Mouse (Mus musculus): ENCODE data around the gene Plxna1.
A peak's percentile ranks its signal among the peaks of the same experiment; 100 is the strongest.

The Plxna1 gene

DNA sequence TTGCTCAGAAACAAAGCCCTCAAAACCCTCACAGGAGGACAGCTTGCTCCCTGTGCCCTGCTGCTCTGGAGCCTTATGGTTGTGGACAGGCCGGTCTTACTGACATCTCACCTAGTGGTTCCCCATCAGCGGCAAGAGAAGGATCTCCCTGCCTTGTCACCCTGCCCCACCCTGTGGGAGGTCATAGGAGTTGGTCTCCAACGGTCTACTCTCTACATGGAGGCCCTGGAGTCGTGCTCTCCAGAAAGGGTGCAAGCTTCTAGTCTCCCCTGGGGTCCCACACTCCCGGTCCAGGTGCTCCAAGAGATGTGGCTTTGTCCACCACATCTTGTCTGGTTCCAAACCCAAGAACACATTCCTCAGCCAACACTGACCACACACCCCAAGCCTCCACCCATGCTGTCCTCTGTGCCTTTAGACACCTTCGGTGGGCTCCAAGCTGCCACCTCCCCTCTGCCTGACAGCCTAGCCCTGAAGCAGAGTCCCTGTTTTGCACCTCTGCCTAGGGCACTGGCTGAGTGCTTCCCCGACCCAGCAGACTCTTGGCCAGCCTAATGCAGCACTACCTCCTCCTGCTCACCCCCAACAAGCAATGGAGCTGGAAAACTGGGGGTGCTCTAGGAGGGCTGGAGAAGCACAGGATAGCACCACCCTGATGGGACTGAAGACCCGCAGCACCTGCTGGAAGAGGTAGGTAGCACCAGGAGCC is 1.6 kb downstream of the Plxna1 start:
- DNase-seq (ENCODE audit: low spot score) = no peak

DNA sequence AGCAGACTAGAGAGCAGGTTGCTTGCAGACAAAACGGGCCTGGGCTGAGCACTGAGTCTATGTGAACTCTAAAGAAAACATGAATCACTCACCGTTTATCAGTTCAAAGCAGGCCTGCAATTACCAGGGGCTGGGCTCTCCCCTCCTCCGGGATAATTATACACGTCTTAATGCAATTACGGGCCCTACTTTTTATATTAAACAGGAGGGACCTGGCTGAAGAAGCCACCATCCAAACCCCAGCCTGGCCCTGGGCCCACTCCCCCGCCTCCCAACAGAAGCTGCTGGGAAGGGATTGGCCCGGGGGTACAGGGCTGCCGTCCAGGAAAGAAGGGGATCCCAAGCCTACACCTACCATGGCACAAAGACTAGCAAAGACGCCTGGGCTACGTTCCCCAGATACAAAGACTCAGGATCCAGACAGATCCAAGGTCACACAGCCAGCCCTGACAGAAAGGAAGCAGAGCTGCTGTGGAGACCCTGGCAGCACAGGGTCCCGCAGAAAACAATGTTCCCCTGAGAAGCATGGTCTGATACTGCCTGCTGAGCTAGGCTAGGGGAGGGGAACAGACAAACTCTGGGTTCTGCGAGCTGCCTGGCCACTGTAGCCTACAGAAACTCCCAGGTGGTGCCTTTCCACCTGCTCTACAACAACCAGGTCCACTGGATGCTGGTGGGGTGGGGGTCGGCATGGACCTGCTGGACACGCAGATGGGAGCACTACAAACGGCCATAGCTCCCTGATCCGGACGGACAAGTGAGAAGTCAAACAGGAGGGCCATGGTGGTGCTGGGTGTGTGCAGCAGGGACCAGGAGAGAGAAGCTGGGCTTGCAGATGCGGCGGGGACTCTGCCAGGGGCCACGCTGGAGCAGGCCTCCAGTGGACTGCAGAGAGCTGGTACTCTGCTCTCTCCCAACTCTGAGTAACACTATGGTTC is 2.4 kb downstream of the Plxna1 start:
- no peak for DNase-seq (ENCODE audit: low spot score)

DNA sequence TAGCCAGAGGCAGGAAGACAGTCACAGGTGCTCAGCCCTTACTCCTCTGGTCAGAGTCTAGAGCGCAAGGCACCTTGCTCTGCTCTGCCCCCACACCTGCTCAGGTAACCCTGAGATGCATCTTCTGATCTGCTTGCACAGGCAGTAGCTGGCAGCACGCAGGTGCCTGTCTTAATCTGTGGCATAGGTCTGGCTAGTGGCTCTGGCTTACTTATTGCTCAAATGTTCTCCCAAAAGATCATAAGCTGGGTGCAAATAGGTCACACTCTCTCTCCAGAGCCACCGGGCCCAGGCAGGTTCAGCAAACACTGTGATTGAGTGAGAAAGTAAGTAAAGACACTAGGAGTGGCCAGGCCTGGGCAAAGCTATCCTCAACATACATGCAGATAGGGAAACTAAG is 3.2 kb downstream of the Plxna1 start:
- no peak for DNase-seq (ENCODE audit: low spot score)

DNA sequence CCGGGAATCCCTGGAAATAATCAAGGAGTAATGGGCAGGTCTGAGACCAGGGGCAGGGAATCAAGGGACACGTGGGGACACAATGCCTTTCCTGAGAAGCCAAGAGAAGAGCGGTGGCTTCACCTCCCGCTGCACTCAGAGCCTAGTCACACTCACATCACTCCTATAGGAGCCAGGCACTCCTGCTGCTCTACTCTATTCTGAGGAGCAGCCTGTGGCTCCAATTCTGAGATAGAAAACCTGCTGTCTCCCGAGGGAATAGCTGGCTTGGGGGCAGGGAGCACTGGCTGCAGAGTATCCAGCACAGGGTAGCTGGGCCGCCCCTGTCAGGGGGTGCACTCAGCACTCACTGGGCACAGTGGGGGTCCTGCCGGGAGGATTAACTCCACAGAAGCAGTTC is 6.8 kb downstream of the Plxna1 start:
- no peak for DNase-seq (ENCODE audit: low spot score)

DNA sequence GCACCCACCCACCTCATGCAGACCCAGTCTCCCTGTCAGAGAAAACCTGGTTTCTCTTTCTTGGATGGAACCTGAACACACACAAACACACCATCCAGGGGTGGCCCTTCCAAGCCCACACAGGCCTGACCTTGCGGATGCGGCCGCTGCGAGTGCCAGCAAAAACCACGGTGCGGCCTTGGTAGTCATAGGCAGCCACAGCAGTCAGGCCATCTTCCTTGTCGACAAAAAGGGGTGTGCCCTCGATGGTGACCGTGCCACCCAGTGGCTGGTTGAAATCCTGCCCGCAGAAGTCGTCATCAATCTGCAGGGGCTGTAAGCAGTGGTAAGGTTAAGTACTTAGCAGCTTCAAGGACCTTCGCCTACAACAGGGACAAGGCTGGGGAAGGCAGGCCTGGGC is 7.7 kb downstream of the Plxna1 start:
- no peak for DNase-seq (ENCODE audit: low spot score)

DNA sequence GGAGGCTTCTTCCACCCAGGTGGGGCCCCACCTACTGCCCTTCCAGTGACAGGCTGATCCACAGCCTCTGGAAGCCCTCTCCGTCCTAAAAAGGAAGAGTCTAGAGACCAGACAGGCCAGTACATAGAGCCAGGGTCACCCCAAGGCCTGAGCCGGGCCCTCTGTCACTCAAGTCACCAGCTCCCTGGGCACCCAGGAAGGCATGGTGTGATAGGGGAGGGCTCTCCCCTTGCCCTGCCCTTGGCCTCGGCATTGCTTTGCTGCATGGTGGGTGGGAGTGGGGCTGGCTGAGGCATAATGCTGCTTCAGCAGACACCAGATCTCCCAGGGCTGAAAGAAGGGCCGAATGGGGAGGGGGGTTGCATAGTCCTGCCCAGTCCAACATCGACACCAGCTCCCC is 8.3 kb downstream of the Plxna1 start:
- no peak for DNase-seq (ENCODE audit: low spot score)

DNA sequence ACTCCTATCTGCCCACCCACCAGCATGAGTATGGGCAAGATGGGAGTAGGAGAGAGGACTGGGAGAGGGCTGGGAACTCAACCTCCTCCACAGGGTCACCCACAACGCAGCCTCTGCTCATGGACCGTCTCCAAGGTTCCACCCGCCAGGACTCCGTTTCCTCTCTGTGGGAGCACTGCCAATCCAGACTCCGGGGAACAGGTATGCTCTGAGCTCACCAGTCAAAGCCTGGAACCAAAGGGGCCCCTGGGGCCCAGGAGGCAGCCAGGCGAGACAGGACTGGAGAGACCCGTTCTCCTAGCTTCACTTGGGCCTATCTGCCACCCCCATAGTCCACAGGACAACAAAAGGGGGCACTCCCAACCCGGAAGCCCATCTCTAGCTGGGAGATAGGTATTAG is 9.3 kb downstream of the Plxna1 start:
- DNase-seq (ENCODE audit: low spot score) = no peak

DNA sequence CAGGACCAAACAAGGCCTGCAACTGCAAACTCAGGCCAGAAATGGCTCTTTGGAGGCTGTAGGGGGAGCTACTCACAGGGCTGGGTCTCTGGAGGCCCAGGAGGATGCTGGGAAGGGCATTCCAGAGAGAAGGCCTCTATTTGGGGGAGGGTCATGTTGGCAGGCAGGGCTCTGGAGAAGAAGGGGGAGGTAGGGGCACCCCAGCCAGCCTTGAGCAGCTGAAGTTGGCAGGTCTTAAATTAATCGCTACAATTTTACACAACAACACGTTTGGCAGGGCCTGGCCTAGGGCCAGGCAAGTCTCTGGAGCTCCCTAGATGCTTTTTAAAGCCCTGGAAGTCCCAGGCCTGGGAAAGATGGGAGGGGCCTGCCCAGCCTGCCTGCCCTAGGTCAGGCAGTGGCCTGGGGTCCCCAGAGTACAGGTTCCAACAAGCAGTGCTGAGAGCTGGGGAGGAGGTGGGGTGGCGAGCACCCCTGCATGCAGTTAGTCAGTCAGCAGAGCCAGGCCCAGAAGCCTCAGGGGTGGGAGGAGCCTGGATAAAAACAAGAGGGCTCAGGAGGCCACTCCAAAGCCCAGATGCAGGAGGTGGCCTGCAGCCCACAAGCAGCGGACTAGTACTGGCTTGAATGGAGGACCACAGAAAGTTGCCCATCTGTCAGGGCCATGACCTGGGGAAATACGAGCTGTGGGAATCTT is 10.8 kb downstream of the Plxna1 start:
- peak; percentile 51 for DNase-seq (ENCODE audit: low spot score)

DNA sequence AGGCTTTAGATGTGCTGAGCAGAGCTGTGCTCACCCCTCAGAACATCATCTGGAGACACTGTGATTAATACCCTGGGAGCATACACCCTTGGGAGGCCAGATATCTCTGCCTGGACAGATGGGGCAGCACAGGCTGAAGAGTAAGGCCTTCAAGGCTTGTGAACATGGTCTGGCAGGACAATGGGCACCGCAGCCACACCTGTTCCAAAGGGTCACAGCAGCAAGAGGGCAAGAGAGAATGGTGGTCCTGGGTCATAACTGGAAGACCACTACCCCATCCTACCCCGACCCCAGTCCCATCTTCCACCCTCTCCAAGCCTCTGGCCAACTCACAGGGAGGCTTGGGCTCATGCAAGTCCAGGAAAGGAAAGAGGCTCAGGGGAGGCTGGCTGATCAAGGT is 11.9 kb downstream of the Plxna1 start:
- DNase-seq (ENCODE audit: low spot score) = no peak

DNA sequence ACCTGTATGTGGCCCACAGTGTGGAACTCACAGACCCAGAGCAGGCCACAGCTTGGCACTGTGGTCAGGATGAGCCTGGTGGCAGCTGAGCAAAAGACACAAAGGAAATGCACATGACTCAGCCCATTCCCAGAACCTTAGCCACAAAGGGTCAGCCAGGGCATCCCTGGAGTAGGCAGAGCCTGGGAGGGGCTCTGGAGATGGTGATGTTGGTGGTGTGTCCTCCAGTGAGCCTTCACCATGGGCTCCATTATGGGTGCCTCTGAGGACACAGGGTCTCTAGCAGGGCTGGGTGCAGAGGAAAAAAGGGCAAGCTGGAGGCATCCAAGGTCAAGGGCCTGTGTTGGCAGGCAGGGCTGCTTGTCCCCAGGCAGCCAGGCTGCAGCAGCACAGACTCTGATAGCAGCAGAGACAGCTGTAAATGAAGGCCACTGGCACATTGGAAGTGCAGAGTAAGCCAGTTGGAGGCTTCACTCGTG is 12.3 kb downstream of the Plxna1 start:
- DNase-seq (ENCODE audit: low spot score) = no peak

DNA sequence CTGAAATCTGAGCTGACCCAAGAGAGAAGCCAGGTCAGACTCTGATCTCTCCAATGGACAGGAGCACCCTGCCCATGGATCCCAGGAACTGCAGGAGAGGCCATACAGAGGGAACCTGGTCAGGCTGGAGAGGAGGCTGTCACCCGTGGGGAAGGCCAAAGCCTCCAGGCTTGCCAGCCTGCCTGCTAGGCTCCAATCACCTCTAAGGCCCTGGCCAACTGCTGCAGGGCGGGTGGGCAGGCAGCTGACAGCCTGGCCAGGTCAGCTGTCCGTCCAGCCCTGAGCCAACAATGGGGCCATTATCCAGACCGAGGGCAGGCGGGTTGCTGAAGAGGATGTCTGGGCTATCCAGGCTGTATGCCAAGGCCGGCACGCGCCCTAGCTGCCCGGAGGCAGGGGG is 14.1 kb downstream of the Plxna1 start:
- no peak for DNase-seq (ENCODE audit: low spot score)

DNA sequence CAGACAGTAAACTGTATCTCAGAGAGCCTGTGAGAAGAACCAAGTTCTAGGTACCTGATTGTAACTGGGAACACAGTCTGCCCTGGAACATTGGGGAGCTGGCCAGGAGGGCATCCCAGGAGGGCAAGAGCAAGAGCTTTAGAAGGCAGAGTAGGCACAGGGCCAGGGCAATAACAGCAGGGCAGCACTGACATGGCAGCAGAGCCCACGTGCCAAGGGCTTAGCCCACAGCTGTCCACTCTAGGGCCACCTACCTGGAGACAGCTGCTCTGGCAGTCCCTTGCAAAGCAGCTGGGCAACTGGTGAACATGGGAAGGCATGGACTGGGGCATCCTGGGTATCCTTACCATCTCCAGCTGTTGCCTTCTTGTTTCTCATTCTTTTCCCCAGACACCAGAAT is 14.6 kb downstream of the Plxna1 start:
- no peak for DNase-seq (ENCODE audit: low spot score)

DNA sequence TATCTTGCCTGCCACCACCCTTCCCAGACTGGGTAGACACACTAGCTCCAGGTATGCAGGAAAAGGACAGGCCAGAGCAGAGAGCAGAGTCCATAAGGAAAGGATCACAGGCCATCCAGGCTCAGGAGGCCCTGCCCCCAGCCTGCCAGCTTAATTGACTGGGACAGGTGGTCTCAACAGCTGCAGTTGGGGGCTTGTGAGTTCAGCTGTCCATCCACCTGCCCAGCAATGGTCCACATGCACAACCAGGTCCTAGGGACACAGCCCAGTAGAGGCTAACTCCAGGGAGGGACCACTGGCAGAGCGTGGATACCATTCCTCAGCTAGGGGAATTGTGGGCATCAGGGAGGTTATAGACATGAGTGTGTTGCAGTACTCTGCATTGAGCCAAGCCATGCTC is 16.6 kb downstream of the Plxna1 start:
- no peak for DNase-seq (ENCODE audit: low spot score)

DNA sequence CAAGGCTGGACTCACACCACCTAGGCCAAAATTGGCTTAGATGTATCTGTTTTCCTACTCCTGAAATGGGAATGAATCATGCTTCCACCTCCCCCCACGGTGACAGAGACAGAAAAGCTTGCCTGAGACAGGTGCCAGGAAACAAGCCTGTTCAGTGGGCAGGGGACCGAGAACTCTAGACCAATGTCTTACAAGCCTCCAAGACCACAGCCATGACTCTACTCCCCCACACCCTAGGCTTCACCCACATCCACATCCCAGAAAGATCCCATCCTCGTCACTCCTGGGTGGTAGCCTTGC is 17.0 kb downstream of the Plxna1 start:
- no peak for DNase-seq (ENCODE audit: low spot score)

DNA sequence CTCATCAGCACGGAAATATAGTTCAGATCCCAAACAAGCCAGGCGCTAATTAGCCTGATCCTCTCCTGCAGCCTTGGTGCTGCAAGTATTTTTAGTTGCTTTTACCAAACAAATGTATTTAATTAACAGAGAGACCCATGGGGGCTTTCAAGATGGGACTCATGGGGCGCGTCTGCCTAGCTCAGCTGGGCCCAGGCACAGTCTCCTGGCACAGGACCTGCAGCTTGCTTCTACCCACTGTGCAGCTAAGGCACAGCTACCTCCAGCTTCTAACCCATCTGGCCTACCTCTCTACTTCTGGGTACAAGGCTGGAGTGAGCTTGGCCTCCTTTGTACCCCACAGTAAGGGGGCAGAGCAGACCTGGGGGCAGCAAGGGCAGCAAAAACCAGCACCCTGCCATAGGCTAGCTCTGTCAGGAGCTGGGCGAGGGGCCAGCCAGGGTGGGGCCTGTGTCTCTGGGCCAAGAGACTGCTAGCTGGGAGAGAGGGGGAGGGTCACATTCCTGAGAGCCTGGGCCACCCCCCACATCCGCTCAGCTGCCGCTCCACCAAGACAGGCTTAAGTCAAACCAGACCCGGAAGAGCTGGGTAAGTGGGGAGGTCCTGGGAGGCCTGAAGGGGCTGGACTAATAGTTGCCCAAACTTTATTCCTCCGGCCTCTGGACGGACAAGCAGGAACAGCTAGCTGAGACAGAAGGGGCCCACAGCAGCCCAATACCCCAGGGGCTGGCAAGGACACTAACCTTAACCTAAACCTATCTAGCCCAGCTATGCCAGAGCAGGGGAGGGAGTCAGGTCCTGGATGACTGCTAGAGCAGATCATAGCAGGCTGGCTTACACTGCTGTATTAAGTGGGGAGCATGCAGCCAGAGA is 17.6 kb downstream of the Plxna1 start:
- DNase-seq (ENCODE audit: low spot score) = peak; percentile 73

DNA sequence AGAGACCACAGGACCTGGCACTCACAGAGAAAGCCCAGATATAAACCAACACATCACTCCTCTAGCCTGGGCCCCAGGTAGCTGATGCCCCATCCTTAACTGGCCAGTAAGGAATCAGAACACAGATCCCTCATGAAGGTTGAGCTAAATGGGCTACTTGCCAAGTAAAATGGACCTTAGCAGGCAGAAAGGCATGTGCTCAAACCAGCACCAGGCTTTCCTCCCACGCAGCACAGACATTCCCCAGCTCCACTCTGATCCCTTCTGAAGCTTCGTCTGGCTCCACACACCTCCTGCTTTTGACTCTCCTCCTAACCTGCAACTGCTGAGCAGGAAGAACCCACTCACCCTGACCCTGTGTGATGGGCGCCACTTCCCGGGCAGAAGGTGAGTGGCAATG is 20.4 kb downstream of the Plxna1 start:
- DNase-seq (ENCODE audit: low spot score) = no peak

DNA sequence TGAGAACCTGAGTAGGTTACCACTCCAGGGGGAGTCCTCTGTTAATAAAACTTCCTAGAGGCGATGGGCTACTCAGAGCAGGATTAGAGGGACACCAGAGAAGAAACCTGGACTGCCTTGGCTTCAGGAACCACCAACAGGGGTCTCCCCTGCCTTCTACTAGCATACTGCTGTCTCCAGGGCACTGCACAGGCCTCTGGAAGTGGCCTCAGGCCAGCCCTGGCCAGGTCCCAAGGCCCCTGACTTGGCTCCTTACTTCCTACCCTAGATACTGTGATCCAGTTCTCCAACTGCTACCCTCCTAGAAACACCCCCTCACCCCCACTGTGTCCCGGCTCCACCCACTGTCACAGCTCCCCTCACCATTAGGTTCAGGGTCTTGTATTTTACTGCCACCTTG is 23.0 kb downstream of the Plxna1 start:
- DNase-seq (ENCODE audit: low spot score) = peak; percentile 65

DNA sequence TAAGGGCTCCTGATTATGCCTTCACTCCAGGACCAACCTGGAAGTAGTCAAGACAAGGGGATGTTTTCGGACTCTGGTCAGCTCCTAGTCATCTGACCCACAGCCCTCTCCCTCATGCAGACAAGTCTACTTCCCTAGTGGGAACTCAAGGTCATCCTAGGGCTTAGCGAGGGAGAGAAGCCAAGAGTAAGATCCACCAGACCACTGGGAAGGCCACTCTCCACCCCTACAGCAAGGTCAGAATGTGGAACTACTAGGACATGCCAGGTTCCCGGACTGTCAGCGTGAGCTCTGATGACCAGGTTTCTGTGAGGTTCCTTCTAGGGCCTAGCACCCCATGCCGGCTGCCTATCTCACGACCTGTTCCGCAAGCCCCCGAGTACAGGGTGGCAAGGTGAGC is 23.7 kb downstream of the Plxna1 start:
- DNase-seq (ENCODE audit: low spot score) = no peak

DNA sequence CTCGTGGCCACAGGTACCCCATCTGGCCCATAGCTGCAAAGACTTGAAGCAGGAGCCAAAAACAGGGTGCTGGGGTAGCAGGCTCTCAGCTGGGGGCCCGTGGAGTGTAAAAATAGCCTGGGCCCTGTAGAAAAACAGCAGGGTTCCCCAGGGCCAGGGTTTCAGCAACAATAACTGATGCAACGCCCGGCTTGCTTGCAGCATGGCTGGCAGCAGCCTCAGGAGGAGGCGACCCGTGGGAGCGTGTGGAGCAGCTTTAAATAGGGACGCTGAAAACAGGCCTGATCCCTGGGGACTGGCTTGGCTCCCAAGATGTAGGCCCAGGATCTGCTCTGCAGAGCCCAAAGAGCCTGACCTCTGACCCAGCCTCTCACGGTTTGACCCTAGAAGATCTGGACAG is 24.8 kb downstream of the Plxna1 start:
- no peak for DNase-seq (ENCODE audit: low spot score)

DNA sequence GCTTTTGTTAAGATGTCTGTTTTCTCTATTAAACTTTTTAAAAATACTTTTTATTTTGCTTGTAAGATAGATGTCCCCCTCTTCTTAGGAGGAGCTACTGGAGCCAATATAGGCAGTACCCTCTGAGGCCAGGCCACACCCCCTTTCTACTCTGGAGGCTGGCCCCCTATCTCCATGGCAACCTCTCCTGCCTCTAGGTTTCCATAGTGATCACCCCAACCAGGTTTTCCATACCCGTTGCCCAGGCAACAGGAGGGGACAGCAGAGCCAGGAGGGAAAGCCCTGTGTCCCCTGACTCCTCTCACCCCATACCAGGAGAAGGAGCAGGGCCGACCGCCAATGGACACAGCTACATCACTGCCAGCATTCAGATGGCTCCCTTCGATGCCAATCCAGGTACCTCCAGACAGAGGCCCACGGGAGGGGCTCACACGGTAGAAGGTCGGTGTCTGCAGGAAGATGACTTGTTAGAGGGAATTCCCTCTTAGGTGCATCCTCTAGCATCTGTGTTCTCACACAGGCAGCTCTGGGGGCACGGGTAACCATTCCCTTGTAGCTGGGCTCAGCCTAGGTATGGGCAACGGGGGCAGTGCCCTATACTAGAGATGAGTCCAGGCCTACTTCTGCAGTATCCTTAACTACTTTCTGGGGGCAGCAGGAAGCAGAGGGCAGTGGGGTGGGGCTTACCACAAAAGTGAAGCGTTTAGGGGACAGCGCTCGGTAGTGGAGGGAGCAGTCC is 28.3 kb downstream of the Plxna1 start:
- DNase-seq (ENCODE audit: low spot score) = no peak

DNA sequence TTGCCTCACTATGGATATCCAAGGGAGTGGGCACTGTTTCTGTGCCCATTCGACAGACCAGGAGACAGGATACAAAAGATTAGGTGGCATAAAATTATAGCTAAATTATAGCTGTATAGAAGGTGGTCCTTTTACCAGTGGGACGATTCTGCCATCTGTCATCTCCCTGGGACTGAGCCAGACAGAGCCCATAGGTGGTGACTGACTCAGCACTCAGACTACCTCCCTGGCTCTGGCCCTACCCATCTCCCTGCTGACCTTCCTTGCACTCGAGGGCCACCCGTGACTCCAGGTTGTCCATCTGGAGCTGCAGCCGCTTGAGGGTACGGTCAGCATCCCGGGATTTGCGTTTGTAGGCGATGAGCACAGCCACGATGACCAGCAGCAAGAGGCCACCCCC is 31.5 kb downstream of the Plxna1 start:
- no peak for DNase-seq (ENCODE audit: low spot score)
